Mouse (Mus musculus): ENCODE data around the gene Gucy1b1. TPM values are rescaled to one million over a fixed set of nuclear protein-coding genes. Genes with fewer than 3 reads are reported as not detected.

Gucy1b1 gene
- polyA plus RNA-seq, 1 experiment: 2.4 TPM

- H3K27ac ChIP-seq (ENCODE audit: insufficient read depth, low read depth, low read length): no peak overlapping the region
- no peak overlapping the region for H3K4me3 ChIP-seq (ENCODE audit: low read depth, low read length)
- H3K36me3 ChIP-seq (ENCODE audit: control insufficient read depth, insufficient read depth, low read length): no peaks in the 10 kb centered on the region
- TF ChIP-seq CTCF (IDR thresholded peaks at IDR 0.05; ENCODE audit: extremely low read depth, insufficient read length, insufficient replicate concordance, low read depth, low read length) (no peak), POLR2A (IDR thresholded peaks at IDR 0.05; ENCODE audit: low read depth, low read length) (no peak)
- 69% methylated on average over 2 of the region's 2 CpGs for WGBS
- H3K27me3 ChIP-seq (ENCODE audit: control insufficient read depth, insufficient read depth, low read length): no peaks in the 10 kb centered on the region
- no peaks in the 10 kb centered on the region for H3K4me1 ChIP-seq (ENCODE audit: control insufficient read depth, insufficient read depth, insufficient read length, low read length)
Observed at GRCm38 (mm10) chr3:82096801-82097200, 22.3 kb upstream of the Gucy1b1 start.

DNA sequence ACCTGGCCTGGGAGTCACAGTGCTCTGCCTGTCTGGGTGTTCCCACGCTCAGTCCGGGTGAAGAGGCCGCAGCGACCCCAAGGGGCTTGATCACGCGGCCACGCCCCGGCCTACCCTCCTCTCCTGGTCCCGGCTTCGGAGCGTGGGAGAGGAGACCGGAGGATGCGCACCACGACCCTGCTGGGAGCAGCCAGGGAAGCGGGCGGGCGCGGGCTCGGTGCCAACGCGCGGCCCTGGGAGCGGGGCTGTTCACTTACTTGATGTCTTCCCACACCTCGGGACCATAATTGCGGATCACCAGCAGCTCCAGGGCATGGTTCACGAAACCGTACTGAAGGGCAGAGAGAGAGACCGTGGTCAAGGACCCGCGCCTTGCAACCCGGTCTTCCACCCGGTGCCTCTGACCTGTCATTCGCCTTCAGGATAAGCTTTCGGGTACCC lies 728 bp downstream of the Gucy1b1 start:
- 4% methylated on average over 34 of the region's 34 CpGs for WGBS
- H3K27me3 ChIP-seq (ENCODE audit: control insufficient read depth, insufficient read depth, low read length): peaks cover 7% of the 10 kb centered on the region; the same call in 1 of the 2 replicates
- H3K4me3 ChIP-seq (ENCODE audit: low read depth, low read length): peak overlapping the region; percentile 72
- peak overlapping the region; percentile 50 for H3K27ac ChIP-seq (ENCODE audit: insufficient read depth, low read depth, low read length)
- TF ChIP-seq POLR2A (IDR thresholded peaks at IDR 0.05; ENCODE audit: low read depth, low read length): no peak
- TF ChIP-seq CTCF (IDR thresholded peaks at IDR 0.05; ENCODE audit: extremely low read depth, insufficient read length, insufficient replicate concordance, low read depth, low read length): no peak
- H3K36me3 ChIP-seq (ENCODE audit: control insufficient read depth, insufficient read depth, low read length): no peaks in the 10 kb centered on the region
- no peaks in the 10 kb centered on the region for H3K4me1 ChIP-seq (ENCODE audit: control insufficient read depth, insufficient read depth, insufficient read length, low read length)

- TF ChIP-seq POLR2A (IDR thresholded peaks at IDR 0.05; ENCODE audit: low read depth, low read length): no peak
- no peak for TF ChIP-seq CTCF (IDR thresholded peaks at IDR 0.05; ENCODE audit: extremely low read depth, insufficient read length, insufficient replicate concordance, low read depth, low read length)
- no peak overlapping the region for H3K27ac ChIP-seq (ENCODE audit: insufficient read depth, low read depth, low read length)
- no peaks in the 10 kb centered on the region for H3K36me3 ChIP-seq (ENCODE audit: control insufficient read depth, insufficient read depth, low read length)
Observed at GRCm38 (mm10) chr3:82067830-82068229, 6.7 kb downstream of the Gucy1b1 start.

DNA sequence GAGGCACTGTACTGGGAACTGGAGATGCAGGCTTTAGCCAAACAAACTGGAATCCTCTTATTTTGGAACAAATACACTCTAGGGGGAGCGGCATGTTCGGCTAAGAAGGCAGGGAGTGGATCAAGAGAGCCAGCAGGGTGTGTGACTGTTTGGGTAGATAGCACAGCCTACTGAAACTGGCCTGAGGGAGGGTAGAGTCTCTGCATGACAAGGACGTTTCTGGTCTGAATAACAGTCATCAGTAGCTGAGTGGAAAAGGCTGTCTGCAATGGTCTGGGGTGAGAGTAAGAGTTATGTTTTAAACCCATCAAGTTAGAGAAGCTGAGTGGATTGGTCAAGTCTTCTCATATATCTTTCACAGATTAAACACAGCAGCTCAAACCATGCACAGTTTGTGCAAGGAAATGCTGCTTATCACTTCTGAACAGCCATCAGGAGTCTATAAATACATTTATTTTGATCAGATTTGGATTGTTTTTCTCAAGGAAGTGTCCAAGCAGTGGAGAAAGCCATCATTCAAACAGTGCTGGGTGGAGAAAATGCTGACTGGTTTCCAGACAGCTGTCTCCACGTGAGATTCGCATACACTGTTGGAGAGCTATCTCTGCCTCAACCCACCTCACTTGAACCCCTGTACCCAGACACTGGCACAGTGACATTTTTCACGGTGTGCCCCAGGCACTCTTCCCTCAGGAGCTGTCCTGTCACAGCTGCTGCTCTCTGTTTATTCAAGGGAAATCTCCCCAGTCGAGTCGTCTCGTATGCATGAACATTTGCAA lies 12.9 kb downstream of the Gucy1b1 start:
- no peaks in the 10 kb centered on the region for H3K4me1 ChIP-seq (ENCODE audit: control insufficient read depth, insufficient read depth, insufficient read length, low read length)
- no peak overlapping the region for H3K27ac ChIP-seq (ENCODE audit: insufficient read depth, low read depth, low read length)
- TF ChIP-seq POLR2A (IDR thresholded peaks at IDR 0.05; ENCODE audit: low read depth, low read length) (no peak), CTCF (IDR thresholded peaks at IDR 0.05; ENCODE audit: extremely low read depth, insufficient read length, insufficient replicate concordance, low read depth, low read length) (no peak)
- WGBS: 34% methylated on average over 9 of the region's 9 CpGs
- no peaks in the 10 kb centered on the region for H3K36me3 ChIP-seq (ENCODE audit: control insufficient read depth, insufficient read depth, low read length)
- no peaks in the 10 kb centered on the region for H3K27me3 ChIP-seq (ENCODE audit: control insufficient read depth, insufficient read depth, low read length)
- H3K4me3 ChIP-seq (ENCODE audit: low read depth, low read length): no peak overlapping the region

More at GRCm38 (mm10) chr3:82067830-82068229, 6.7 kb downstream of the Gucy1b1 start:
- 80% methylated on average over 5 of the region's 5 CpGs for WGBS
- Histone ChIP-seq H3K4me1 (ENCODE audit: control insufficient read depth, insufficient read depth, insufficient read length, low read length) (no peaks in the 10 kb centered on the region), H3K27me3 (ENCODE audit: control insufficient read depth, insufficient read depth, low read length) (no peaks in the 10 kb centered on the region), H3K4me3 (ENCODE audit: low read depth, low read length) (no peak overlapping the region)

- 0 out of 2 replicates have a peak overlapping the region, but pooled peaks have one; percentile 12 for H3K27ac ChIP-seq (ENCODE audit: insufficient read depth, low read depth, low read length)
Observed at GRCm38 (mm10) chr3:82057201-82057600, 17.3 kb downstream of the Gucy1b1 start.

DNA sequence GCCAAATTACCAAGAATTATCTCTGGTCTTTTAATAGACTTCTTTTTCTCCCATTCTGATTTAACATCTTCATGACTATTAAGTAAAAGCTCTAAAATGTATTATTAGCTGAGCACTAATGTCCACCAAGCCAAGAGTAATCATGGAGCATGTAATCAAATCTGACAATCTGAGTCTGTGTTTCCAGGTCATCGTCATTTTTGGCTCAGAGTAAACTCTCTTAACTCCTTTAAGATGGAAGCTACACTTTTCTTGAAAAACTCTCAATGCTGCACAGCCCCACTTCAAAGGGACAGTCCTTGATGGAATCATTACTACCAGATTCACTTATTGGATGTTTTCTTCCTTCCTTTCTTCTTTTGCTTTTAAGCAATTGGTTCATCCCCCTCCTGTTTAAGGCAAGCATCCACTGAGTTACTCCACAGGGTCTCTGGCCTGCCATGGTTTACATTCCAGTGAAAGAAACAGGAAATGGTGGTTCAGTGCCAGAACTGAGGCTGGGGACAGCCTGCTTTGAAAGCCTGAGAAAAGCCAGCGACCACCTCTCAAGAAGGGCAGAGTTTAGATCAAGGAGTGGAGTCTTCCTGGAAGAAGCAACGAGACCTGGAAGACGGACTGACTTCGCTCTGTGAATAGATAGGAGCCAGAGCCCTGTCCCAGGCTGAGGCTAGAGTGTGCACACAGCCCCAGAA lies 20.1 kb downstream of the Gucy1b1 start:
- Histone ChIP-seq H3K27ac (ENCODE audit: insufficient read depth, low read depth, low read length) (peak overlapping the region; percentile 42), H3K4me3 (ENCODE audit: low read depth, low read length) (no peak overlapping the region), H3K4me1 (ENCODE audit: control insufficient read depth, insufficient read depth, insufficient read length, low read length) (no peaks in the 10 kb centered on the region), H3K36me3 (ENCODE audit: control insufficient read depth, insufficient read depth, low read length) (no peaks in the 10 kb centered on the region), H3K27me3 (ENCODE audit: control insufficient read depth, insufficient read depth, low read length) (no peaks in the 10 kb centered on the region)
- WGBS: 57% methylated on average over 5 of the region's 5 CpGs
- TF ChIP-seq CTCF (IDR thresholded peaks at IDR 0.05; ENCODE audit: extremely low read depth, insufficient read length, insufficient replicate concordance, low read depth, low read length): no peak
- TF ChIP-seq POLR2A (IDR thresholded peaks at IDR 0.05; ENCODE audit: low read depth, low read length): no peak

More at GRCm38 (mm10) chr3:82057201-82057600, 17.3 kb downstream of the Gucy1b1 start:
- Histone ChIP-seq H3K4me1 (ENCODE audit: control insufficient read depth, insufficient read depth, insufficient read length, low read length) (no peaks in the 10 kb centered on the region), H3K4me3 (ENCODE audit: low read depth, low read length) (no peak overlapping the region), H3K27me3 (ENCODE audit: control insufficient read depth, insufficient read depth, low read length) (no peaks in the 10 kb centered on the region), H3K36me3 (ENCODE audit: control insufficient read depth, insufficient read depth, low read length) (no peaks in the 10 kb centered on the region)
- TF ChIP-seq POLR2A (IDR thresholded peaks at IDR 0.05; ENCODE audit: low read depth, low read length): no peak
- TF ChIP-seq CTCF (IDR thresholded peaks at IDR 0.05; ENCODE audit: extremely low read depth, insufficient read length, insufficient replicate concordance, low read depth, low read length): no peak
- 42% methylated on average over 5 of the region's 5 CpGs for WGBS

GRCm38 (mm10) chr3:82052029-82052428 lies 22.5 kb downstream of the Gucy1b1 start:
- TF ChIP-seq POLR2A (IDR thresholded peaks at IDR 0.05; ENCODE audit: low read depth, low read length): no peak
- no peak for TF ChIP-seq CTCF (IDR thresholded peaks at IDR 0.05; ENCODE audit: extremely low read depth, insufficient read length, insufficient replicate concordance, low read depth, low read length)
- Histone ChIP-seq H3K27ac (ENCODE audit: insufficient read depth, low read depth, low read length) (no peak overlapping the region), H3K4me3 (ENCODE audit: low read depth, low read length) (no peak overlapping the region), H3K36me3 (ENCODE audit: control insufficient read depth, insufficient read depth, low read length) (no peaks in the 10 kb centered on the region), H3K4me1 (ENCODE audit: control insufficient read depth, insufficient read depth, insufficient read length, low read length) (no peaks in the 10 kb centered on the region), H3K27me3 (ENCODE audit: control insufficient read depth, insufficient read depth, low read length) (no peaks in the 10 kb centered on the region)
- 39% methylated on average over 2 of the region's 2 CpGs for WGBS

All from small intestine, adult 2 months (tissue).